Mouse (Mus musculus) testis, adult 10 weeks (tissue): ENCODE measurements around the gene Serpinb13. TPM values are rescaled to one million over a fixed set of nuclear protein-coding genes. Genes with fewer than 3 reads are reported as not detected.

Source experiments
- polyA plus RNA-seq: library from polyadenylated mRNA; stranded (reverse); fragments of 350-450 nt; fragmentation: Illumina TruSeq; extraction: RNeasy Lipid Tissue Mini Kit (QIAGEN cat#74804); gene quantifications from one replicate; pipeline ENCODE4 v1.2.3, GENCODE M21; 2014; ENCODE audit warnings: low read depth, low replicate concordance

Serpinb13 gene
- polyA plus RNA-seq = not detected

DNA sequence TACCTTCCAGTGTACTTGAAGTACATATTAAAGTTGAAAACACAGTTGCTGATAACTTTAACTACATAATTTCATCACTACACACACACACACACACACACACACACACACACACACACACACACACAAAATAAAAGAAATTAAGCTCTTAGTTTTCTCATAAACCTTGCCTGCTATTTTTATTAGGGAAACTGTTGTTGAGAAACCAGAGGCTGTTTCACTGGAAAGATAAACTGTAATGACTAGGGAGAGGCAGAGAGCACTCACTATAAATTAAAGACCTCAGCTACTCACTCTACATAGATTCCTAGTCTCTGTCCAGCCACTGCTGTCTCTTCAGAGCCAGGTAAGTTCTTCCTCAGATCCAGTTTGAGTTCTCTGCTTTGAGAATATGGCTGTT is at the start of gene Serpinb13:
Serpinb13 (plus strand) TSS at position 301 of the 400 bp plus-strand sequence.

DNA sequence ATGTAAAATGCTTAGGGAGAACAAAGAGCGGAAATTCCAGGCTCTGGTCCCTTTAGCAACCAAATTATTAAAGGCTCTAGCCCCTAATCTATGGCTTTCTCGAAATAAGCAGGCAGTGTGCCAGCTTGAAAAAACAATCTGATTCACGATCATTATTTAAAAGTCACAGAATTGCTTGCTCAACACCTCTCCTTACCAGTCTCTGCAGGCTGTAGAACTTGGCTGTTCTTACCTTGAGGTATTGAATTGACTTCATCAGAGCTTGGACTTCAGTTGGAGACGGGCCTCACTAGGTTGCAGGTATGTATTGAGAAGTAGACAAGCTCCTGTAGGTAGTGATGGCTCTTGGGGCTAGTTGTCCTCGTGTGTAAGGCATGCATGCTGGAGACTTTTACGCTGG is 46.5 kb upstream of the Serpinb13 start, which contains the start of gene Serpinb12:
Serpinb12 (plus strand) TSS at position 185 of the 400 bp plus-strand sequence.

Other genes with a start within 250 kb of the Serpinb13 start
- gene Kdsr, start 221.3 kb upstream of the Serpinb13 start, polyA plus RNA-seq = 3.3 TPM
- gene Vps4b, start 184.3 kb upstream of the Serpinb13 start, polyA plus RNA-seq = 61.8 TPM
- gene Serpinb5, start 119.8 kb upstream of the Serpinb13 start, polyA plus RNA-seq = not detected
- not detected for gene Serpinb12, start 46.5 kb upstream of the Serpinb13 start, polyA plus RNA-seq
- gene Serpinb3a, start 71.3 kb downstream of the Serpinb13 start, polyA plus RNA-seq = not detected
- not detected for gene Serpinb3d, start 102.5 kb downstream of the Serpinb13 start, polyA plus RNA-seq